Mouse (Mus musculus) ES-Bruce4 (cell line): Measurements from ENCODE around the gene Hoxa2. TPM values are rescaled to one million over a fixed set of nuclear protein-coding genes. Genes with fewer than 3 reads are reported as not detected.

ENCODE experiments used
- H3K27ac ChIP-seq: 2 replicates; pipeline ENCODE4 v1.5.1; 2012; ENCODE audit warnings: low read length, inconsistent platforms; ENCODE audit not compliant: insufficient read depth
- H3K27me3 ChIP-seq: 2 replicates; pipeline ENCODE4 v1.6.1; 2012; ENCODE audit warnings: mild to moderate bottlenecking, low read length, inconsistent platforms; ENCODE audit not compliant: control insufficient read depth, poor library complexity, insufficient read depth, severe bottlenecking
- H3K36me3 ChIP-seq: 2 replicates; pipeline ENCODE4 v1.6.1; 2012; ENCODE audit warnings: inconsistent platforms, mild to moderate bottlenecking, low read length, moderate library complexity; ENCODE audit not compliant: control insufficient read depth, poor library complexity, insufficient read depth, severe bottlenecking
- H3K4me1 ChIP-seq: one replicate; pipeline ENCODE4 v1.8.1; 2011; ENCODE audit warnings: low read length; ENCODE audit not compliant: control insufficient read depth, insufficient read depth
- H3K4me3 ChIP-seq: 2 replicates; pipeline ENCODE4 v1.5.1; 2011; ENCODE audit warnings: low read depth, mild to moderate bottlenecking, low read length
- H3K9ac ChIP-seq: 2 replicates; pipeline ENCODE4 v1.6.1; 2012; ENCODE audit warnings: low read depth, mild to moderate bottlenecking, inconsistent platforms; ENCODE audit not compliant: poor library complexity, severe bottlenecking
- H3K9me3 ChIP-seq: replicated peaks from 2 replicates; pipeline ENCODE4 v1.6.1; 2012; ENCODE audit warnings: mild to moderate bottlenecking, low read length, inconsistent platforms; ENCODE audit not compliant: control insufficient read depth, poor library complexity, insufficient read depth, severe bottlenecking
- CTCF ChIP-seq: IDR thresholded peaks from one replicate; pipeline ENCODE4 v1.8.1; 2011; ENCODE audit warnings: low read depth, low read length
- EP300 ChIP-seq: IDR thresholded peaks from 2 replicates; pipeline ENCODE4 v1.6.1; 2011; ENCODE audit warnings: low read depth, low read length; ENCODE audit not compliant: insufficient read depth
- POLR2A ChIP-seq: IDR thresholded peaks from one replicate; pipeline ENCODE4 v1.8.1; 2011; ENCODE audit warnings: low read length; ENCODE audit not compliant: insufficient read depth
- polyA plus RNA-seq: library from polyadenylated mRNA; stranded (reverse); fragments of >200 nt; gene quantifications from 2 replicates; pipeline ENCODE4 v1.2.4, GENCODE M21; 2011; ENCODE audit warnings: low read depth; ENCODE audit not compliant: missing spikeins, insufficient read depth, insufficient read length

Hoxa2 gene
- polyA plus RNA-seq, 1 experiment, result not detected

DNA sequence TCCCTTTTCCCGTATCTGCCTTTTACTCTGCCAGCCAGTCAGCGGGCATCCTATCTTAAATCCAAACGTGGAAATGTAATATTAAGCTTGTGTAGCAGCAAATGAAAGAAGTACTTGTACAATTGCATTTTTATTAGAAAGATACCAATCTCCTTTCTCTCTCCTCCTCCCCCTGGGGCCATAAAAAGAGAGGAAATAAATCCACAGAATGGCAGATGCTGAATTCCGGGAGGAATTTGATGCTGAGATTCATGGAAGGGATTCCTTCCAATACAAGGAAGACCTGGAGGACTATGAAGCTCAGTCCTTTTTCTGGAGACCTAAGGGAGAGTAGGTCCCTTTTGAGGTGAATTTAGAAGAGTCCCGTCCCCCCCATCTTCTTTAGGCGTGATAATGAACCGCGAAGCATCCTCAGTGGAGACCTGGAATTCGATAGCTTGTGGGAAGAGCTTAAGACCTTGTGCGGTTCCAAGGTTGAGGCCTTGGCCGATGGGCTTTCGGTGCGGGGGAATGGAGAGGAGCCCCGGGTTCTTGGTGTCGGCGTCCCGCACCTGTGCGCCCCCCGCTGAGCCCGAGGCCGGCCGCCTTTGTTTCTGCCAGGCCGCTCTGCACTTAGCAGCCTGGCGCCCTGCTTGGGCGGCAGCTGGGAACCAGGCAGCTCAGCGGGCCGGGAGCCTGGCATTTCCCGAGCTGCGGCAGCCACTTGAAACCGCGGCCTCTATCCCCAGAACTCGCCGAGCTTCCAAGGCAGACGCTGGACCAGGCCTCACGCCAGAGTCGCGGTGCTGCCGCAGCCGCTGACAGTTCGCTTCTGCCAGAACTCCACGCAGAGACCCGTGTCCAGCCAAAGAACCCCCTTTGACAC, 3.8 kb upstream of the Hoxa2 start:
- no peak overlapping the region for H3K27ac ChIP-seq
- TF ChIP-seq POLR2A (no peak), CTCF (no peak), EP300 (no peak)
- H3K27me3 ChIP-seq, result peaks cover 60% of the 10 kb centered on the region
- H3K9me3 ChIP-seq, result no peaks in the 10 kb centered on the region
- H3K9ac ChIP-seq, result no peak overlapping the region
- H3K4me3 ChIP-seq, result no peak overlapping the region; the same call in 1 of the 2 replicates
- no peaks in the 10 kb centered on the region for H3K36me3 ChIP-seq
- no peaks in the 10 kb centered on the region for H3K4me1 ChIP-seq

GRCm38 (mm10) chr6:52167736-52168161, 3.1 kb upstream of the Hoxa2 start:
- no peak overlapping the region for H3K4me3 ChIP-seq
- H3K27me3 ChIP-seq, result peaks cover 61% of the 10 kb centered on the region
- H3K9ac ChIP-seq, result no peak overlapping the region
- no peaks in the 10 kb centered on the region for H3K36me3 ChIP-seq
- no peak for TF ChIP-seq EP300
- no peak for TF ChIP-seq CTCF
- no peak for TF ChIP-seq POLR2A
- H3K4me1 ChIP-seq, result peaks cover 2% of the 10 kb centered on the region
- no peaks in the 10 kb centered on the region for H3K9me3 ChIP-seq
- no peak overlapping the region for H3K27ac ChIP-seq

DNA sequence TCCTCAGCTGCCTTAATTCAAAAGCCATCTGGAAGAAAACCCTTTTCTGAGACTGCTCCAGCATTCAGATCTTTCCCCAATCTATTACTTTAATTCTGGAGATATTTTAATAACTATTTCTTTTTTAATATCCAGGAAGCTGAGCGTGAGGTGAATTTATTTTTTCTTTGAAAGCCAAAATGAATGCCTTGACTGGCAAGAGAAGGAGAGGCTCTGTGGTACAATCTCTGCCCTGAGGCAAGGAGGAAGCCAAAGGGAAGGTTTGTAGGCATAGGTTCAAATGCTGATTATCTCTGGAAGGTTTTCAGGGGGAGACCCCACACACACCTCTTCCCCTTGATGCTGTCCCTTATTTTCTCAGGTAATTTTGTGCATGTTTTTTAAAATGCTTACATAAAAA, 2.5 kb upstream of the Hoxa2 start:
- Histone ChIP-seq H3K9ac (no peak overlapping the region), H3K27me3 (peaks cover 64% of the 10 kb centered on the region), H3K4me3 (no peak overlapping the region), H3K9me3 (no peaks in the 10 kb centered on the region), H3K36me3 (no peaks in the 10 kb centered on the region), H3K27ac (no peak overlapping the region), H3K4me1 (peaks cover 2% of the 10 kb centered on the region)
- TF ChIP-seq POLR2A (no peak), EP300 (no peak), CTCF (no peak)

DNA sequence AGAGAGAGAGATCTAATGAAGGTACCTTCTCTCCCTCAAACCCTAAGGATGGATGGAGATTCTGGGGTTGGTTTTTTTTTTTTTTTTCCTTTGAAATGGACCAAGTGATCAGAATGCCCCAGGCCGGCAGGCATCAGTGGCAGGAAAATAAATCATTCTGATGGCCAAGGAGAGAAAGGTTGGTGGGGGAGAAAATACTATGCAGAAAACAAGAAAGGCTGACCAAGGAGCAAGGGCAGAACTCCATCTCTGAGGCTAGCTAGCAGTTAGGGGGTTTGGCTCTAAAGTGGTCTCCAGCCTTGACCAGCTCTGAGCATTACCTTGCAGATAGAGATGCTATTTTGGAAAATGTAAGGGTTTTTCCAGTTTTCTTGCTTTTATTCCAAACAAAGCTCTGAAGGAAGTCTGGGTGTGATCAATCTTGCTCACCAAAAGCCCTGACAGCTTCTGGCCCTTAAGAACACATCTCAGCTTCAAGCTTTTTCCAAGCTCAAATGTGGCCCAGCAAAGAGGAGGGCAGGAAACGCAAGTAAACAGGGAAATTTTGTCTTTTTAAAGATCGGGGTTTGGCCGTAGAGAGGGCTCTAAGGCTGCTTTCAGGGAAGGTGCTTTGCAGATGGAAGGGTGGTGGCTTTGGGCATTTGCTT, 1.9 kb upstream of the Hoxa2 start:
- no peak overlapping the region for H3K4me3 ChIP-seq
- H3K9ac ChIP-seq, result no peak overlapping the region
- no peaks in the 10 kb centered on the region for H3K9me3 ChIP-seq
- TF ChIP-seq POLR2A, result no peak
- no peak for TF ChIP-seq CTCF
- TF ChIP-seq EP300, result no peak
- no peaks in the 10 kb centered on the region for H3K36me3 ChIP-seq
- peaks cover 58% of the 10 kb centered on the region for H3K27me3 ChIP-seq
- H3K4me1 ChIP-seq, result peaks cover 2% of the 10 kb centered on the region
- no peak overlapping the region for H3K27ac ChIP-seq

DNA sequence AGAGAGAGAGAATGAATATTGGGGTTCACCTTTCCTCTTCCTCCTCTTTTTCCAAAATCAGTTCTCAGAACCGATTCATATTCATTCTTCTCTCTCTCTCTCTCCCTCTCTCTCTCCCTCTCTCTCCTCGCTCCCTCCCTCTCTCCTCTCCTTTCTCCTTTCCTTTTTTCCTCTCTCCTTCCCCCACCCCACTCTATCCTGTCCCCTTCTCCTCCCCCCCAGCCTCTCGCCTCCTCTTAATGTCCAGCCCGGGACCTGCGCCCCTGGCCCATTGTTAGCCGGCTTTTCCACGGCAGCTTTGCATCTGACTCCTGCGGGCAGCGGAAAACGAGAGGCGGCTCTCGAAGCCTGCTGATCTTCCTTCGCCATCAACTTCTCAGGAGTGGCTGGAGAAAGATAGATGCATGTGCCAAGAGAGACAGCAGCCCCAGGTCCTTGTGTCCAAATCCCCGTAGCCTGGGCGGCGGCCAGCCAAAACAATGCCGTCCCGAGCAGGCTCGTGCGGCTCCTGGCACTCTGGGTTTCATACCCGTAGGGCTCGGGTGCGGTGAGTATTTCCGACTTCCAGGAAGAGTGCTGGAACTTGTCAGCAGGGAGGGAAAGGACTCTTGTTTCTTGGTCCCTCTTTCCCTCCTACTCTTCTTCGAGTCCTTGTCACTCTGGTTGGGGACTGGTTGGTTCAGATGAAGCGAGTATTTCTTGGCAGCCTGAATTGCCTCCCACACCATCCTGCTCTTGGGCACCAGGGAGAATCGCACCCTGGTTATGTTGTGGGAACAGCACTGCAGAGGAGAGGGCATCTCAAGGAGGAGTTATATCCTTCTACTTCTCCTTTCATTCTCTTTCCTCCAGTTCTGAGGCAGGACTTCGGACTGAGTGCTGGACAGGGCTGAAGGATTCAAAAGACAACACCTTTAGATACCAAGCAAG, 1.1 kb upstream of the Hoxa2 start:
- peaks cover 57% of the 10 kb centered on the region for H3K27me3 ChIP-seq
- TF ChIP-seq CTCF, result no peak
- TF ChIP-seq EP300, result no peak
- no peak for TF ChIP-seq POLR2A
- H3K9ac ChIP-seq, result no peak overlapping the region
- H3K4me3 ChIP-seq, result no peak overlapping the region
- no peaks in the 10 kb centered on the region for H3K9me3 ChIP-seq
- no peaks in the 10 kb centered on the region for H3K36me3 ChIP-seq
- no peak overlapping the region for H3K27ac ChIP-seq
- H3K4me1 ChIP-seq, result peaks cover 2% of the 10 kb centered on the region
